Mouse (Mus musculus): ENCODE data around the gene Vps13c. TPM values are rescaled to one million over a fixed set of nuclear protein-coding genes. Genes with fewer than 3 reads are reported as not detected.

Gene Vps13c
- total and polyA plus RNA-seq, 3 experiments: 10.8 to 25.7 (median 18.4) TPM

- Histone ChIP-seq H3K27ac (ENCODE audit: insufficient read depth, low read depth) (no peak overlapping the region), H3K4me2 (ENCODE audit: insufficient read depth, low read depth, poor library complexity, severe bottlenecking) (no peak overlapping the region), H3K4me1 (ENCODE audit: control insufficient read depth in 1 of 2, insufficient read depth in 2 of 2) (peaks cover 3 to 34% of the 10 kb centered on the region in 2 experiments; a peak in 3 of 4 replicates), H3K27me3 (replicated peaks) (no peaks in the 10 kb centered on the region), H3K4me3 (replicated peaks in 1 of 3; ENCODE audit: low read depth in 2 of 3, low read length in 2 of 3, poor library complexity in 1 of 3) (no peak overlapping the region), H3K9me3 (replicated peaks; ENCODE audit: low read length) (no peaks in the 10 kb centered on the region), H3K9ac (ENCODE audit: insufficient read depth, low read depth) (no peak overlapping the region), H3K79me2 (replicated peaks; ENCODE audit: control insufficient read depth, extremely low read depth, insufficient read depth, poor library complexity, severe bottlenecking) (peaks cover 10% of the 10 kb centered on the region; the same call in 1 of the 2 replicates), H3K36me3 (replicated peaks in 1 of 2; ENCODE audit: control insufficient read depth in 1 of 2, insufficient read depth in 1 of 2, low read length in 1 of 2) (peaks cover 0 to 18% of the 10 kb centered on the region in 2 experiments)
- in situ Hi-C loops (cut with MboI; ENCODE audit: low pct_ligation_motif_present, low pct_unique_long_range_greater_than_20kb, low sequenced_read_pairs): no loop called here
- dilution Hi-C loops (cut with MboI; ENCODE audit: extremely low pct_ligation_motif_present, extremely low pct_unique_long_range_greater_than_20kb, low sequenced_read_pairs): no loop called here
- TF ChIP-seq ELF1 (IDR thresholded peaks at IDR 0.05; ENCODE audit: low read depth, low read length): no peak
- no peak for DNase-seq (ENCODE audit: extremely low read depth)
Measured at GRCm38 (mm10) chr9:67842797-67843196, 2.6 kb downstream of the Vps13c start.

- no peaks in the 10 kb centered on the region for H3K27me3 ChIP-seq (replicated peaks)
Measured at GRCm38 (mm10) chr9:67845012-67845411, 4.8 kb downstream of the Vps13c start.

GRCm38 (mm10) chr9:67845648-67846047, 5.5 kb downstream of the Vps13c start:
- no peak overlapping the region for H3K27ac ChIP-seq (ENCODE audit: insufficient read depth, low read depth)
- no peaks in the 10 kb centered on the region for H3K27me3 ChIP-seq (replicated peaks)
- dilution Hi-C loops (cut with MboI; ENCODE audit: extremely low pct_ligation_motif_present, extremely low pct_unique_long_range_greater_than_20kb, low sequenced_read_pairs) (no loop called here), in situ Hi-C loops (cut with MboI; ENCODE audit: low pct_ligation_motif_present, low pct_unique_long_range_greater_than_20kb, low sequenced_read_pairs) (no loop called here)
- no peak for DNase-seq (ENCODE audit: extremely low read depth)
- no peaks in the 10 kb centered on the region for H3K9me3 ChIP-seq (replicated peaks; ENCODE audit: low read length)
- peaks cover 10% of the 10 kb centered on the region; the same call in 1 of the 2 replicates for H3K79me2 ChIP-seq (replicated peaks; ENCODE audit: control insufficient read depth, extremely low read depth, insufficient read depth, poor library complexity, severe bottlenecking)
- no peak overlapping the region for H3K4me3 ChIP-seq (replicated peaks in 1 of 3; ENCODE audit: low read depth in 2 of 3, low read length in 2 of 3, poor library complexity in 1 of 3)
- no peak overlapping the region for H3K9ac ChIP-seq (ENCODE audit: insufficient read depth, low read depth)
- H3K36me3 ChIP-seq (replicated peaks in 1 of 2; ENCODE audit: control insufficient read depth in 1 of 2, insufficient read depth in 1 of 2, low read length in 1 of 2): peaks cover 0 to 33% of the 10 kb centered on the region in 2 experiments
- peaks cover 3 to 38% of the 10 kb centered on the region in 2 experiments; a peak in 3 of 4 replicates for H3K4me1 ChIP-seq (ENCODE audit: control insufficient read depth in 1 of 2, insufficient read depth in 2 of 2)
- TF ChIP-seq SMC3 (IDR thresholded peaks at IDR 0.05; ENCODE audit: low read depth, low read length): no peak
- TF ChIP-seq RAD21 (IDR thresholded peaks at IDR 0.05; ENCODE audit: low read depth, low read length): no peak
- no peak for TF ChIP-seq RCOR1 (conservative IDR thresholded peaks at IDR 0.05; ENCODE audit: low read depth, low read length)
- no peak for TF ChIP-seq ZKSCAN1 (IDR thresholded peaks at IDR 0.05; ENCODE audit: borderline replicate concordance, low read depth, low read length)
- no peak for TF ChIP-seq MAZ (IDR thresholded peaks at IDR 0.05; ENCODE audit: low read depth, low read length)
- TF ChIP-seq NRF1 (IDR thresholded peaks at IDR 0.05; ENCODE audit: low read depth, low read length): no peak
- TF ChIP-seq MYC (IDR thresholded peaks at IDR 0.05; ENCODE audit: low read depth, low read length): no peak
- no peak for TF ChIP-seq CHD1 (IDR thresholded peaks at IDR 0.05; ENCODE audit: low read depth, low read length)
- TF ChIP-seq IRF4 (IDR thresholded peaks at IDR 0.05; ENCODE audit: low read depth, low read length): no peak
- no peak for TF ChIP-seq JUN (IDR thresholded peaks at IDR 0.05; ENCODE audit: insufficient read depth, low read depth, low read length)
- no peak for TF ChIP-seq MEF2A (IDR thresholded peaks at IDR 0.05; ENCODE audit: borderline replicate concordance, low read depth, low read length)
- TF ChIP-seq POLR2AphosphoS2 (IDR thresholded peaks at IDR 0.05; ENCODE audit: low read depth, low read length): no peak
- no peak for TF ChIP-seq CTCF (conservative IDR thresholded peaks at IDR 0.05 in 1 of 2, IDR thresholded peaks at IDR 0.05 in 1 of 2; ENCODE audit: low read depth in 2 of 2, low read length in 2 of 2)
- TF ChIP-seq ZMIZ1 (IDR thresholded peaks at IDR 0.05; ENCODE audit: low read depth, low read length): no peak
- TF ChIP-seq TCF12 (IDR thresholded peaks at IDR 0.05; ENCODE audit: low read depth, low read length): no peak
- no peak for TF ChIP-seq EP300 (IDR thresholded peaks at IDR 0.05; ENCODE audit: low read length)
- no peak for TF ChIP-seq POLR2A (IDR thresholded peaks at IDR 0.05; ENCODE audit: low read depth, low read length)
- no peak overlapping the region for H3K4me2 ChIP-seq (ENCODE audit: insufficient read depth, low read depth, poor library complexity, severe bottlenecking)

More at GRCm38 (mm10) chr9:67845012-67845411, 4.8 kb downstream of the Vps13c start:
- peaks cover 0 to 33% of the 10 kb centered on the region in 2 experiments for H3K36me3 ChIP-seq (replicated peaks in 1 of 2; ENCODE audit: control insufficient read depth in 1 of 2, insufficient read depth in 1 of 2, low read length in 1 of 2)
- H3K79me2 ChIP-seq (replicated peaks; ENCODE audit: control insufficient read depth, extremely low read depth, insufficient read depth, poor library complexity, severe bottlenecking): peaks cover 10% of the 10 kb centered on the region; the same call in 1 of the 2 replicates
- no peak overlapping the region for H3K9ac ChIP-seq (ENCODE audit: insufficient read depth, low read depth)
- no peak for TF ChIP-seq USF2 (conservative IDR thresholded peaks at IDR 0.05; ENCODE audit: low read depth, low read length)
- TF ChIP-seq E2F4 (IDR thresholded peaks at IDR 0.05; ENCODE audit: insufficient replicate concordance, low read depth, low read length): no peak
- TF ChIP-seq POLR2AphosphoS2 (IDR thresholded peaks at IDR 0.05; ENCODE audit: low read depth, low read length): no peak
- TF ChIP-seq ZC3H11A (IDR thresholded peaks at IDR 0.05; ENCODE audit: low read depth, low read length): no peak
- no peak for TF ChIP-seq MEF2A (IDR thresholded peaks at IDR 0.05; ENCODE audit: borderline replicate concordance, low read depth, low read length)
- no peak for TF ChIP-seq NELFE (IDR thresholded peaks at IDR 0.05; ENCODE audit: low read depth, low read length)
- no peak for TF ChIP-seq HCFC1 (IDR thresholded peaks at IDR 0.05; ENCODE audit: low read depth, low read length)
- no peak for TF ChIP-seq SIN3A (IDR thresholded peaks at IDR 0.05; ENCODE audit: low read length)
- TF ChIP-seq ZNF384 (IDR thresholded peaks at IDR 0.05; ENCODE audit: low read depth, low read length): no peak
- H3K4me1 ChIP-seq (ENCODE audit: control insufficient read depth in 1 of 2, insufficient read depth in 2 of 2): peaks cover 3 to 38% of the 10 kb centered on the region in 2 experiments; a peak in 3 of 4 replicates
- dilution Hi-C loops (cut with MboI; ENCODE audit: extremely low pct_ligation_motif_present, extremely low pct_unique_long_range_greater_than_20kb, low sequenced_read_pairs) (no loop called here), in situ Hi-C loops (cut with MboI; ENCODE audit: low pct_ligation_motif_present, low pct_unique_long_range_greater_than_20kb, low sequenced_read_pairs) (no loop called here)
- no peak overlapping the region for H3K27ac ChIP-seq (ENCODE audit: insufficient read depth, low read depth)
- no peak for DNase-seq (ENCODE audit: extremely low read depth)
- no peaks in the 10 kb centered on the region for H3K9me3 ChIP-seq (replicated peaks; ENCODE audit: low read length)
- no peak overlapping the region for H3K4me3 ChIP-seq (replicated peaks in 1 of 3; ENCODE audit: low read depth in 2 of 3, low read length in 2 of 3, poor library complexity in 1 of 3)
- H3K4me2 ChIP-seq (ENCODE audit: insufficient read depth, low read depth, poor library complexity, severe bottlenecking): no peak overlapping the region
